Mouse (Mus musculus) T-helper 2 cell (primary cell): Measurements from ENCODE around the gene Cinp.

ENCODE experiments used
- in situ Hi-C: fragments of 300-600 bp; cut with MboI, MseI; formaldehyde crosslinking; loops from one replicate; pipeline ENCODE4 v1.15.1; 2025; ENCODE audit warnings: high pct_unique_total_duplicates

Cinp gene

DNA sequence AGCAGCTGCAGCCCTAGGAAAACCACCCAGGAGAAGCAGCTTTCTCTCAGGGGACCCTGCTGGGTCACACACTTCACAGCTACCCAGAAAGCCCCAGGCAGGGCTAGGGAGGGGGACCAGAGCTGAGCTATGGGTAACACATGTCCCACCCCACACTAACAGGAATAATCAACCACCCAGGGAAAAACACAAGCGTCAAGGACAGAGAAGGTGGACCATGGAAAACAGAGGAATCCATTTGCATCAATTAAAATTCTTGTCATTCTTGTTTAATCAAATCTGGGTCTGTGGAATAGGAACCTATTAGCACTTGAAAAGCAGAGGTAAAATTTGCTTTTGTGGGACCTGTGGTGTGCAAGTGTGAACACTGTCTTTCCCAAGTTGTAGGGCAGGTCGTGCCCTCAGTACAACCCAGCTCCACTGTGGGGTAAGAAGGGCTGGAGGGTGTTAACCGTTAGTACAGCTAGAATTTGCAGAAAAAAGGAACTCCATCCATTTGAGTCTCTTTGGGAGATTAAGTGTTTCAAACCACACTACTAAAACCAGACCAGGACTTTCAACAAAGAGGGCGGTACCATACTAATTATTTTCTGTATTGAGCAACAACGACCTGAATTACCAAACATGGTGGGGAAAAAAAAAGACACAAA, 51.6 kb downstream of the Cinp start:
- in situ Hi-C loops, result loop anchor here (10.0 kb wide), 1 partner anchor 133 kb away; the partner anchor contains the start of gene Hsp90aa1

DNA sequence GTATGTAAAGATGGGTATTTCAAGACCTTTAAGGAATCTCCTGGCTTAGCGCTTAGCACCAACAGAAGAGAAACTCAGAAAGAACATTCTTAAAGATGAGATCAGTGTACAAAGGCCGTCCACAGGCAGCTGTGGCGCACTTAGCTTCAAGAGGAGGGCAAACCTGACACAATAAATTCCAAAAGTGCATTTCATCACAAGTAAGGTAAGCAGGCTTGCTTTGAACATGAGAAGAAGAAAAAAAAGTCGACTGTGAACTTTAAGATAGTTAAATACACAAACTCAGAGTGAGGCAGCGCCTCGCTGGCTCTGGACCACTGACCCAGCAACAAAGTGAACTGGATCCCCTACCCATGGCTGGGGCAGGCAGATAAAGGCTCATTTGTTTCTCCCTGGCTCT, 52.2 kb downstream of the Cinp start:
- in situ Hi-C loops, result loop anchor here (10.0 kb wide), 1 partner anchor 132 kb away; the partner anchor contains the start of gene Hsp90aa1

DNA sequence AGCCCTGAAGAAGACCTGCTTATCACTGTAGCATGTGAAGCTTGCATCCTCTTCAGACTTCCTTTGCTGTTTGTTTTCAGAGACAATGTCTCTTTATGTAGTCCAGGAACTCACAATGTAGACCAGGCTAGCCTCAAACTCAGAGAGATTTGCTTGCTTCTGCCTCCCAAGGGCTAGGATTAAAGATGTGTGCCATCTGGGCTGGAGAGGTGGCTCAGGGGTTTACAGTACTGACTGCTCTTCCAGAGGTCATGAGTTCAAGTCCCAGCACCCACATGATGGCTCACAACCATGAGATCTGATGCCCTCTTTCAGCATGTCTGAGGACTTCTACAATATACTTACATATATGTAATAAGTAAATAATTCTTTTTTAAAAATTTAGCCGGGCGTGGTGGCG, 53.8 kb downstream of the Cinp start:
- in situ Hi-C loops, result loop anchor here (10.0 kb wide), 1 partner anchor 130 kb away; the partner anchor contains the start of gene Hsp90aa1

DNA sequence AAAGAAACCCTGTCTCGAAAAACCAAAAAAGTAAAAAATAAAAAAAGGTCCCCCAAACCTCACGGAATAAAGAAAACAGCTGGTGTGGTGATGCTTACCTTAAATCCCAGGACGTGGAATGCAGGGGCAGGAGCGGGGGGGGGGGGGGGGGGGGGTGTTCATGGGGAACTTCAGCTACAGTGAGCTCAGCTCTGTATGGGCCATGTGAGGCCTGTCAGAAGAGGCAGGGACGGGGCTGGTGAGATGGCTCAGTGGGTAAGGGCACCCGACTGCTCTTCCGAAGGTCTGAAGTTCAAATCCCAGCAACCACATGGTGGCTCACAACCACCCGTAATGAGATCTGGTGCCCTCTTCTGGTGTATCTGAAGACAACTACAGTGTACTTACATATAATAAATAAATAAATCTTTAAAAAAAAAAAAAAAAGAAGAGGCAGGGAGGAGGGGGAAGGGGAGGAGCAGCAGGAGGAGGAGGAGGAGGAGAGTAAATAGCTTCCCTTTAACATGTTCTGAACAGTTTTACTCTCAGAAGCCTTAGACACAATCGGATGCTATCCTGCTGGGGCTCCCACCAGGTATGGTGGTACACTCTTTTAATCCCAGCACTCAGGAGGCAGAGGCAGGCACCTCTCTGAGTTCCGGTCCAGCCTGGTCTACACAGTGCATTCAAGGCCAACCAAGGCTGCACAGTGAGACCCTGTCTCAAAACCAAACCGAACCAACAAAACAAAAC, 58.5 kb downstream of the Cinp start:
- in situ Hi-C loops, result loop anchor here (10.0 kb wide), 1 partner anchor 126 kb away; the partner anchor contains the start of gene Hsp90aa1

DNA sequence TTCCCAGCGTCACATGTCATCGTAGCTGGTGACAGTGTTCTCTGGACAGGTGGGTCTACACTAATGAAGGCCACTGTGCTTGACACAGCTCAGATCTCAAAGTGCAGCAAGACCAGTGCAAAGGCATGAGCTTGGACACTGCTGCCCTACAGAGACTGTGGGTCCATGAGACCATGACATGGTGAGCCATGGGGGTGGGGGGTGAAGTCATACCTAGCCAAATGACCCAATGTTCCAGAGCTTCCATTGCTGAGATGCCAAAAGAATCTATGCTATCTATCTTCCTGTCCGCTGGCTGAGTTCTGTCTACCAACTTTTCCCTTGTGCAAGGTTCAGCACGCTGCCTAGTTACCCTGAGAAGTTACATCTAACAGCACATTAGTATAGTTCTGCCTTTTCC, 60.0 kb downstream of the Cinp start:
- in situ Hi-C loops, result loop anchor here (10.0 kb wide), 1 partner anchor 414 kb away; no protein-coding TSS in a partner anchor
